1 mouse cellular context compared by ENCODE assay signal in genomic region chr7:127513016-127513390, GRCm38 (mm10).
TF ChIP-seq lines count a peak whose summit lies in the region.

No protein-coding gene starts in this region.

TF ChIP-seq in CH12.LX, 34 proteins besides CTCF, POLR2A, EP300 and RAD21:
- no peak for TF ChIP-seq MAX (IDR thresholded peaks at IDR 0.05; ENCODE audit: low read length)
- no peak for TF ChIP-seq PAX5 (IDR thresholded peaks at IDR 0.05; ENCODE audit: low read length)
- TF ChIP-seq JUND (conservative IDR thresholded peaks at IDR 0.05; ENCODE audit: low read depth, low read length) = no peak
- no peak for TF ChIP-seq USF1 (IDR thresholded peaks at IDR 0.05; ENCODE audit: low read depth, low read length)
- TF ChIP-seq UBTF (IDR thresholded peaks at IDR 0.05; ENCODE audit: low read depth, low read length) = no peak
- TF ChIP-seq TBP (conservative IDR thresholded peaks at IDR 0.05; ENCODE audit: low read depth, low read length) = peak; percentile 75; the same call in 1 of the 2 replicates
- no peak for TF ChIP-seq HCFC1 (IDR thresholded peaks at IDR 0.05; ENCODE audit: low read depth, low read length)
- TF ChIP-seq ZNF384 (IDR thresholded peaks at IDR 0.05; ENCODE audit: low read depth, low read length) = no peak
- TF ChIP-seq TCF12 (IDR thresholded peaks at IDR 0.05; ENCODE audit: low read depth, low read length) = no peak
- TF ChIP-seq SMC3 (IDR thresholded peaks at IDR 0.05; ENCODE audit: low read depth, low read length) = no peak
- TF ChIP-seq ELF1 (IDR thresholded peaks at IDR 0.05; ENCODE audit: low read depth, low read length) = peak; percentile 29; the same call in 1 of the 2 replicates
